Mouse (Mus musculus): ENCODE results near the gene Kazn.

GRCm38 (mm10) chr4:142189960-142190359, 49.2 kb downstream of the Kazn start:
- TF ChIP-seq CTCF (IDR thresholded peaks at IDR 0.05; ENCODE audit: insufficient read depth, low read length) (no peak), POLR2A (IDR thresholded peaks at IDR 0.05; ENCODE audit: borderline replicate concordance, extremely low read depth, low read depth, low read length) (no peak)
